Mouse (Mus musculus) spleen, adult 18-20 months (tissue): ENCODE data around the gene Ddx27.

Experiments used
- DNase-seq, 2 experiments: peaks; one replicate each; pipeline ENCODE4 v3.0.0; 2022; ENCODE audit warnings: mixed read lengths in 2 of 2

Ddx27 gene

DNA sequence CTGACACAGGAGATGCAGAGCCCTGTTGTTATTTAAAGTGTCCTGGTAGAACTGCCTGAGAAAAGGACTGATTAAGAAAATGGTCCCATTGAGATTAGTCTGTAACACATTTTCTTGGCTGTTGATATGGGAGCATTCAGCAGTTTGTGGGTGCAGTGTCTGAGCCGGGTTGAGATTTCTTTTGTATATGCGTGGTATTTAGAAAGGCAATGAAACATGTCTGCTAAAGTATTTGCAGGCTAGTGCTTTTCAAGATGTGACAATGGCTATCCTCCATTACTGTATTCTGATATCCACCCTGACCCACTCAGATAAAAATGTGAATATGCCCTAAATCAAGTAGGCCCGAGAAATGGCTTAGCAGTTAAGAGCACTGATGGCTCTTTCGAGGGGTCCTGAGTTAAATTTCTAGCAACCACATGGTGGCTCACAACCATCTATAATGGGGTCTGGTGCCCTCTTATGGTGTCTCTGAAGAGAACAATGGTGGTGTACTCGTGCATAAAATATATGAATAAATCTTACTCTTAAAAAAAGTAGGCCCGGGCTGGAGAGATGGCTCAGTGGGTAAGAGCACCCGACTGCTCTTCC is 49.0 kb downstream of the Ddx27 start:
- no peak for DNase-seq

DNA sequence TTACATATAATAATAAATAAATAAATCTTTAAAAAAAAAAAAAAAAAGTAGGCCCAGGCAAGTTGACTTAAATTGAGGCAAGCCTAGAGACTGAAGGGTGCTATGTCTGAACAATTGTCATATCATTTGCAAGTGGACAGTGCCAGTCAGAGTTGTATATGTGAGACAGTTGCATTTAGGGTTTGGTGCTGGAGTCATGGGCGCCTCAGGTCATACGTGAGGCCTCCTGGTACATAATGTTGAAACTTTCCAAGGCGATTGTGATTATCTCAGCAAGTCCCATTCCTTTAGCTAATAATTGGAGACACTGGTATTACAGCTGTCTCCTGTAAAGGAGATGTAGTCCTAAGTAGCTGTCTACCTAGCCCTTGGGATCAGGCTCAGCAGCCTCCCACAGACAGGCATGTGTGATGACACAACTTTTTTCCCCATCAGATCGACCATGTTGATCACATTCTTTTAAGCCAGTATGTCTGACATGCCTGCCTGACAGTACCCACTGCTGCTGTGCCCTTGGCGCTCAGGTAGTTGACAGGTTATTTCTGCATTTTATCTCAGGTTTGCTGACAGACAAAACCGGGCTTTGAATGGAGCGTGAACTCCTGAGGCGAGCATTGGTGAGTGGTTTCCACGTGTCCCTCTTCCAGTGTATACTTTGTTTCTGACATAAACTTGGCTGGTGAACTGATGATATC is 49.8 kb downstream of the Ddx27 start:
- DNase-seq, result no peak

DNA sequence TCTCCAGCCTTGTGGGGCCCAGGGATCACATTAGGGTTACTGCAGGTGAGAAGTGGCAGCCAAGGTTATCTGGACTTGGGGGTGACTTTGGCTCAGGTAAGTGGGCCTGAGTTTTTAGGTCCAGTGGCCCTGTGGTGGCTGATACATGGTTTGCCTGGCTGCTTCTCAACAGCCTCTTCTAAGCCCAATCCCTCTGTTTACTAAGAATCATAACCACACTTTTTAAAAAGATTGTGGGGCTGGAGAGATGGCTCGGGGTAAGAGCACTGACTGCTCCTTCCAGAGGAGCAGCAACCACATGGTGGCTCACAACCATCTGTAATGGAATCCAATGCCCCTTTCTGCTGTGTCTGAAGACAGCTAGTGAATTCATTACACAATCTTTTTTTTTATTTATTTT is 51.0 kb downstream of the Ddx27 start:
- no peak for DNase-seq

DNA sequence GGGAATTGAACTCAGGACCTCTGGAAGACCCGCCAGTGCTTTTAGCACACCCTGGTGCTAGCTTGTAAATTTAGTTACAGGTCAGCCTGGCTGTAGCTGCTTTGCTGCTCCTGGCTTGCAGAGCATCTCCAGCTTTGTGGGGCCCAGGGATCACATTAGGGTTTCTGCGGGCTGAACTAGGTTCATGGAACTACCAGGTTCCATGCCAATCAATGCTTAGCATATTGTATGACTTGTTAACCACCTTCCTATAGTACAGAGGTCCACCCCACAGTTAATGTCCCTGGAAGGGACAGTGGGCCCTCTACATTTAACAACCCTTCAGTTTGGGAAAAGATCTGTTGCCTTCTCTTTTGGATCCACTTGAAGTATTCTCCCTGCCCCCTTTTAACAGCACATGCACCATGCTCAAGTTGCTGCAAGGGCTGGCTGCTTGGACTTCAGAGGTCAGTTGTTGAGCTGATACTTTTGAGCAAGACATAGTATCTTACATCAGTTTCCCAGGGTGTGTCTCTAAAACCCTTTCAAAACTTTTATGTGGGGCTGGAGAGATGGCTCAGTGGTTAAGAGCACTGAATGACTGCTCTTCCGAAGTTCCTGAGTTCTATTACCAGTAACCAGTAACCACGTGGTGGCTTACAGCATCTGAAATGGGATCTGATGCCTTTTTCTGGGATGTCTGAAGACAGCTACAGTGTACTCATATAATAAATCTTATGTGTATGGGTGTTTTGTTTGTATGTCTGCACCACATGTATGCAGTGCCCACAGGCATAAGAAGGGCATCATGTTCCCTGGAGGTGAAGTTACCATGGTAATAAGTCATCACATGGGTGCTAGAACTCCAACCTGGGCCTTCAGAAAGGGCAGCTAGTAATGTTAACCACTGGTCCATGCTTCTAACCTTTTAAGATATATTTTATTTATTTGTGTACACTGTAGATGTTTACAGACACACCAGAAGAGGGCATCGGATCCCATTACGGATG is 51.8 kb downstream of the Ddx27 start:
- no peak for DNase-seq

DNA sequence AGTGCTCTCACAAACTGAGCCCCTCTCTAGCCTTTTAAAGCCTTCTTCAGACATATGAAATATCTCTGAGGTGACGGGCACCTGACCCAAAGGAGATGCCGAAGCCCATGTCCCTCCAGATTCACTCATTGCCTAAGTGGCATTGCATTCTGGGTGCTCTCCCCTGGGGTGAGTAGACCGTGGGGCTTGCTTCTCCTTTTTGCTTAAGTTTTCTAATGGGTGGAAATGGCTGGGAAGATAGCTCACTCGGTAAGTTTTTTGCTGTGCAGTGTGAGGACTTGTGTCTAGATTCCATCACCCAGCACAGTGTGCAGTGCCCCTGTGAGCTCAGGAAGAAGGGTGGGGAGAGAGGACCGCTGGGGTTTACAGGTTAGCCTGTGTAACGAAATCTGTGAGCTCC is 52.6 kb downstream of the Ddx27 start:
- no peak for DNase-seq

DNA sequence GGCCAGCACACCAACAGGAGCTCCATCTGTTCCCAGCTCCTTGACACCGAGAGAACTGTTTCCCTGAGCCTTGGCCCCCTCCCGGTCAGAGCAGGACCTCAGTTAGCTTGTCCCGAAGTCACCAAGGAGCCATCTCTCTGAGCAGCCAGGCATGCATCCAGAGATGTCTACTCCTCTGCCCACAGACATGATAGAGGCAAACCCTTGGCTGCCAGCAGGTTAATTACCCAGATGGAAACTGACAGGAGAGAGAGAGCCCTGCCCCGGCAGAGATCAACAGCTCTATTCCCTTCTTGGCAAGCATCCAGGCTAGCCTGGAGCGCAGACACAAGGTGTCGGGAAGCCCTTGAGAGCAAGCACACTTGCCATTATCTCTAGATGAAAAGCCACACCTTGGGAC is 55.3 kb downstream of the Ddx27 start:
- DNase-seq, result no peak

GRCm38 (mm10) chr2:167071266-167071640 is 56.3 kb downstream of the Ddx27 start:
- no peak for DNase-seq

DNA sequence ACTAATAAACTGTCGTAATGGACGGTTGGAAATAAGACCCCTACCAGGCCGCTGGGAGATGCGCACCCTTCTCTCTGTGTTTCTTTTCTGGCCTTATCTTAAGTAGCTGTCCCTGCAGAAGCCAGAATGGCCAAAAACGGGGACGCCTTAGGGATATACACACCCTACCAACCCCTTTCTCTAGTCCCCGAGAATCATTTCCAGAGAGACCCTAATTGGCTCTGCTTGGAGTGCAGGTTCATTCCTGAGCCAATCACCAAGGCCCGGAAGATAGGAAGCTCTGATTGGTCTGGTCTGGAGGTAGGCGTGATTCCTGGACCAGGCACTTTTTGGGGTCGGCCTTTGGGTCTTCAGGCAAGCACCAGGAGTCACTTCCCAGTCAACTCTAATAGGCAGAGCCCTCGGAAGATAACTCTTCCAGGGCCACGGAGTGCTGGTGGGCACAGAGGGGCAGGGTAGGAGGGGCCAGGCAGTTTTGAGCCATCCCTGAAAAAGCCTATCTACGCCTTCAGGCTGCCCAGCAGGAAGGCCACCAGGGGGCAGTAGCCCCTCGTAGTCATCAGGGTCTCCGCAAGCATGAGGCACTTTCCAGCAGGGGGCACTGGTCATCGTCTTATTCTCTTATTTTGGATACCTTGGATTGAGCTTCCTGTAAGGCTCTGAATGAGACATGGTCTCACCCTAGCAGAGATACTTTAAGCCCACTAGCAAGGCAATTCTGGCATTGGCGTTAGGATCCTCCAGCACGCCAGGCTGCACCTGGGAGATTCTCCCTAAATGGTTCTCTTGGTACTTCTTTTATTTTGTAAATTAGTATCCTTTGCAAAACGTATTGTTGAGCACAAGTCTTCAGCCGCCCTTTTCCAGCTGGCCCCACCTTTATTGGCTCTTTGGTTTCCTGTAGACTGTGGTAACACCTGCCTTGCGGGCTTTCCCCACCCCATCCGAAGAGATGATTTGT is 56.9 kb downstream of the Ddx27 start:
- peak; percentile 75 to 93 for DNase-seq

DNA sequence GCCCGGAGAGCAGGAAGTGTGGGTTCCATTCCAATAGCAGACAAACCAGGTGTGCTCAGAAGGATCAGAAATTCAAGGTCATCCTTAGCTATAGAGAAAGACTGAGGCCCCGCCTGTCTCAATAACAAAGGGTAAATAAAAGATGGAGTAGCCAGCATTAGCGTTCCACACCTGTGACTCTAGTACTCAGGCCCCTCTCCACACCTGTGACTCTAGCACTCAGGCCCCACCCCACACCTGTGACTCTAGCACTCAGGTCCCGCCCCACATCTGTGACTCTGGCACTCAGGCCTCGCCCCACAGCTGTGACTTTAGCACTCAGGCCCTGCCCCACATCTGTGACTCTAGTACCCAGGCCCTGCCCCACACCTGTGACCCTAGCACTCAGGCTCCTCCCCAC is 59.6 kb downstream of the Ddx27 start:
- DNase-seq, result no peak

- DNase-seq, result no peak
Measured at GRCm38 (mm10) chr2:167076352-167076751, 61.4 kb downstream of the Ddx27 start.

- DNase-seq, result no peak
Measured at GRCm38 (mm10) chr2:167076759-167077158, 61.8 kb downstream of the Ddx27 start.

DNA sequence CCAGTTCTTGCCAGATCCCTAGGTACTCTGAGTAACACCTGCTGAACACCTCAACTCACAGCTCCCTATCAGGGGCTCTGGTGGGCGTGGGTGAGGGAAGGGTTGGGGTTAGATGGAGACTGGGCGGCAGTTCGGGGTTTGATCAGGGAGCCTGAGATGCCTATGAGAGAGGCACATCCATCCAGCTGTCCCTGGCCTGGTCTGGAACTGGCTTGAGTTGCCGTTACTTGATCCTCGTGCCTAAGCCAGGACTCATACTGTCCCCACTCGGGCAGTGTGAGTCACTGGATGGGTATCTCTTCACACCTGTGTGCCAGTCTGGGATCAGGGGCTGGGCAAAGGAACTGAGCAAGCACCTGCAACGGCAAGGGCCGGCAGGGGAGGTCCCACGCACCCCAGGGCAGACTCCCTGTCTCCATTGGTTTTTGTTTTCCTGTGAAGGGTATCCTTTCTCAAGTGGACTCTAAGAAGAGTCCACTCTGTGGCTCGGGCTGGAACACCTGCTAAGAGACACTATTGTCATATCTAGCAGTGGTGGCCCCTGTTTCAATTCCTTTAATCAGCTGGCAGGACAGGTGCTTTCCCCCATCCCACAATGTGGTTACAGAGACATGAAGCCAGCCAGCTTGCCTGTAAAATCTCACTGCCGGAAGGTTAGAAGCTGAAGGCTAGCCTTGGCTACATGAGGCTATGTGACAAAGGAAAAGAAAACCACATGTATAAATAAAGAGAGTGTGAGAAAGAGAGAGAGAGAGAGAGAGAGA is 62.4 kb downstream of the Ddx27 start:
- DNase-seq, result no peak

GRCm38 (mm10) chr2:167078486-167078885 is 63.5 kb downstream of the Ddx27 start:
- DNase-seq, result no peak

DNA sequence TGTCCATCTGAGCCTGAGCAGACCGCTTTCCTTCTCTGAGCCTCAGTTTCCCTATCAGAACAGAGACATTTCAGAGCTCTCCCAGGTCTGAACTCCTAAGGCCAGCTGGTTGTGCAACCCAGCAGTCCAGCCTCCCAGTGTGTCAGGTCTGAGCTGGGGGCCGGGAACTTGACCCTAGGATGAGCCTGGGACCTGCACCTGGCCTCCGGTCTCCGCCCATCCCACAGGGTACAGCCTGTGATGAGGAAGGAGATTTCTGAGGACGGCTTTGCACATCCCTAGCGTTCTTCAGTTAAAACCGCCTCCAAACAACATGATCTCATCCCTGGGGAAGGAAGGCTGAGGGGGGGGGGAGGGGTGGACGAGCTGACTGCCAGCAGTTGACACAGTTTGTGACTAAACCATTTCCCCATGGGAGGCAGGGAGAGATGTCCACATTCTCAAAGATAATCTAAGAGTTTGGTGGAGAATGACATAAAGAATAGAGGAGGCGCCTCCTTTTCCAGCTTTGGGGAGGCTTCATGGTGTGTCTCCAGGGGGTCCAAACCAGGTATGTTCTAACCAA is 64.0 kb downstream of the Ddx27 start:
- DNase-seq, result no peak

- no peak for DNase-seq
Measured at GRCm38 (mm10) chr2:167079535-167080257, 64.7 kb downstream of the Ddx27 start.

DNA sequence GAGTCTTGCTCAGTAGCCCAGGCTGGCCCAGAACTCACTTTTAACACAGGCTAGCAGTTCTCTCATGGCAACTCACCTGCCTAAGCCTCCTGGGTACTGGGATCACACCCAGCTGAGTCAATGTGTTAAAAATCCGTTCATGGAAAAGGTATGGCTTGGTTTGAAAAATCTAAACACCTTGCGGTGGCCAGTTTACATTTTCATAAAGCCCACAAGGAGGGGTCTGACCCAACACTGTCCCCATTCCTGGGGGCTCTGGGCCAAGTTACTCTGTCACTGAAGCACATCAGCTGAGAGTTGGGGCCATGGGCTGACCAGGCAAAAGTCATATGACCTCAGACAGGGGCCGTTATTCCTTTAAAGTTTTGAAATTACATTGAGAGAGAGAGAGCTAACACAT is 65.4 kb downstream of the Ddx27 start:
- no peak for DNase-seq

- DNase-seq, result no peak
Measured at GRCm38 (mm10) chr2:167081135-167081534, 66.1 kb downstream of the Ddx27 start.

- peak; percentile 48 to 53 for DNase-seq
Measured at GRCm38 (mm10) chr2:167081639-167082038, 66.6 kb downstream of the Ddx27 start.
